Mouse (Mus musculus): ENCODE measurements around the gene Gna11.

DNA sequence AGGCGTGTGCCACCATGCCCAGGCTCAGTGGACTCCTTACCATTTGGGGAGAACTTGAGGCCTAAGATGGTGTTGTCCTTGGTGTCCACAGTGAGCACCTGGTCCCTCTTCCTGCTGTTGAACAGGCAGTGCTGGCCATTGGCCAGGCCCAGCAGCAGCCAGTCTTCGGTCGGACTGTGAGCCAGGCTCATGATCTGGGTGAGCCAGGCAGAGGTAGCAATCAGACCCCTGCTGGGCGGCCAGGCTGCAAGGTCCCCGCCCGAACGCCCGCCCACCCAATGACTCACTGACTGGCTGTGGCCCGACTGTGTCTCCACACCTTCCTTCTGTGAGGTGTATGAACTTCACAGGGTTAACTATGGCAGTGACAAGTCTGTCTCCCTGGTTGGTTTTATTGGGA is 46.9 kb upstream of the Gna11 start:
- no peak for TF ChIP-seq GATA1 (IDR thresholded peaks at IDR 0.05; ENCODE audit: low read length)
- no peak for TF ChIP-seq TAL1 (IDR thresholded peaks at IDR 0.05; ENCODE audit: low read length)

Data from erythroblast, embryonic 14.5 days (primary cell).